Mouse (Mus musculus): ENCODE results near the gene Tln2. TPM values are rescaled to one million over a fixed set of nuclear protein-coding genes. Genes with fewer than 3 reads are reported as not detected.

Gene Tln2
- polyA plus RNA-seq, 1 experiment from 2014 or later = 47.6 TPM

- Histone ChIP-seq H3K9me3 (no peaks in the 10 kb centered on the region), H3K4me2 (replicated peaks) (no peak overlapping the region), H3K4me3 (no peak overlapping the region), H3K9ac (no peak overlapping the region), H3K36me3 (peaks cover 29% of the 10 kb centered on the region), H3K4me1 (peaks cover 37% of the 10 kb centered on the region), H3K27me3 (no peaks in the 10 kb centered on the region), H3K27ac (no peak overlapping the region)
- 45% methylated on average over 13 of the region's 13 CpGs for whole genome bisulfite sequencing
- no peak for ATAC-seq (ENCODE audit: low FRiP score, low read depth)
These were observed 298.5 kb downstream of the Tln2 start for GRCm38 (mm10) chr9:67260835-67261599.

- H3K9ac ChIP-seq = no peak overlapping the region
- no peak for ATAC-seq (ENCODE audit: low FRiP score, low read depth)
These were observed 309.4 kb downstream of the Tln2 start for GRCm38 (mm10) chr9:67250141-67250540.

GRCm38 (mm10) chr9:67247365-67247950 is 312.0 kb downstream of the Tln2 start:
- Histone ChIP-seq H3K9ac (no peak overlapping the region), H3K4me3 (no peak overlapping the region), H3K27me3 (no peaks in the 10 kb centered on the region), H3K4me1 (peaks cover 24% of the 10 kb centered on the region), H3K4me2 (replicated peaks) (no peak overlapping the region), H3K9me3 (peaks cover 3% of the 10 kb centered on the region), H3K27ac (no peak overlapping the region), H3K36me3 (peaks cover 6% of the 10 kb centered on the region)
- no peak for ATAC-seq (ENCODE audit: low FRiP score, low read depth)
- WGBS = 87% methylated on average over 10 of the region's 10 CpGs

More at GRCm38 (mm10) chr9:67250141-67250540, 309.4 kb downstream of the Tln2 start:
- Histone ChIP-seq H3K9me3 (peaks cover 2% of the 10 kb centered on the region), H3K4me1 (peaks cover 34% of the 10 kb centered on the region), H3K27me3 (no peaks in the 10 kb centered on the region), H3K4me3 (no peak overlapping the region), H3K4me2 (replicated peaks) (no peak overlapping the region), H3K36me3 (peaks cover 13% of the 10 kb centered on the region), H3K27ac (no peak overlapping the region)
- 45% methylated on average over 2 of the region's 2 CpGs for WGBS

- Histone ChIP-seq H3K9ac (no peak overlapping the region), H3K4me1 (peaks cover 2% of the 10 kb centered on the region), H3K27me3 (no peaks in the 10 kb centered on the region), H3K4me3 (no peak overlapping the region), H3K36me3 (peaks cover 16% of the 10 kb centered on the region), H3K9me3 (peaks cover 3% of the 10 kb centered on the region), H3K27ac (no peak overlapping the region), H3K4me2 (replicated peaks) (no peak overlapping the region)
- WGBS = 100% methylated on average over 2 of the region's 2 CpGs
- ATAC-seq (ENCODE audit: low FRiP score, low read depth) = no peak
These were observed 314.2 kb downstream of the Tln2 start for GRCm38 (mm10) chr9:67245265-67245664.

- 87% methylated on average over 5 of the region's 5 CpGs for WGBS
- Histone ChIP-seq H3K36me3 (peaks cover 25% of the 10 kb centered on the region), H3K9me3 (peaks cover 3% of the 10 kb centered on the region), H3K4me2 (replicated peaks) (no peak overlapping the region), H3K27me3 (no peaks in the 10 kb centered on the region), H3K4me1 (peaks cover 9% of the 10 kb centered on the region; the same call in 1 of the 2 replicates), H3K4me3 (no peak overlapping the region), H3K27ac (no peak overlapping the region), H3K9ac (no peak overlapping the region)
- no peak for ATAC-seq (ENCODE audit: low FRiP score, low read depth)
These were observed 317.8 kb downstream of the Tln2 start for GRCm38 (mm10) chr9:67241683-67242082.

- Histone ChIP-seq H3K27me3 (no peaks in the 10 kb centered on the region), H3K27ac (no peak overlapping the region), H3K36me3 (peaks cover 25% of the 10 kb centered on the region), H3K9ac (no peak overlapping the region), H3K4me3 (no peak overlapping the region), H3K4me2 (replicated peaks) (no peak overlapping the region), H3K4me1 (peaks cover 13% of the 10 kb centered on the region; the same call in 1 of the 2 replicates), H3K9me3 (peaks cover 3% of the 10 kb centered on the region)
- 90% methylated on average over 9 of the region's 9 CpGs for WGBS
- no peak for ATAC-seq (ENCODE audit: low FRiP score, low read depth)
These were observed 319.0 kb downstream of the Tln2 start for GRCm38 (mm10) chr9:67240456-67240855.

- Histone ChIP-seq H3K9me3 (no peaks in the 10 kb centered on the region), H3K36me3 (peaks cover 23% of the 10 kb centered on the region), H3K4me2 (replicated peaks) (no peak overlapping the region), H3K9ac (no peak overlapping the region), H3K27me3 (no peaks in the 10 kb centered on the region), H3K4me3 (no peak overlapping the region), H3K4me1 (peaks cover 19% of the 10 kb centered on the region), H3K27ac (no peak overlapping the region)
- 42% methylated on average over 3 of the region's 3 CpGs for WGBS
- ATAC-seq (ENCODE audit: low FRiP score, low read depth) = peak; percentile 51; the same call in 1 of the 2 replicates
These were observed 322.5 kb downstream of the Tln2 start for GRCm38 (mm10) chr9:67236987-67237386.

- Histone ChIP-seq H3K4me2 (replicated peaks) (no peak overlapping the region), H3K36me3 (peaks cover 16% of the 10 kb centered on the region), H3K9ac (no peak overlapping the region), H3K9me3 (no peaks in the 10 kb centered on the region), H3K4me3 (no peak overlapping the region), H3K27ac (no peak overlapping the region), H3K4me1 (peaks cover 22% of the 10 kb centered on the region), H3K27me3 (no peaks in the 10 kb centered on the region)
- no peak for ATAC-seq (ENCODE audit: low FRiP score, low read depth)
- WGBS = 34% methylated on average over 12 of the region's 12 CpGs
These were observed 323.9 kb downstream of the Tln2 start for GRCm38 (mm10) chr9:67235441-67236217.

GRCm38 (mm10) chr9:67229033-67229432 is 330.5 kb downstream of the Tln2 start:
- Histone ChIP-seq H3K4me2 (replicated peaks) (no peak overlapping the region; the same call in 1 of the 2 replicates), H3K36me3 (peaks cover 16% of the 10 kb centered on the region), H3K27ac (peak overlapping the region; percentile 91), H3K4me1 (peaks cover 22% of the 10 kb centered on the region), H3K9me3 (no peaks in the 10 kb centered on the region), H3K27me3 (no peaks in the 10 kb centered on the region), H3K9ac (no peak overlapping the region; the same call in 1 of the 2 replicates), H3K4me3 (no peak overlapping the region)
- peak; percentile 78; the same call in 1 of the 2 replicates for ATAC-seq (ENCODE audit: low FRiP score, low read depth)
- 27% methylated on average over 5 of the region's 5 CpGs for WGBS

- peaks cover 7% of the 10 kb centered on the region; the same call in 1 of the 2 replicates for H3K4me1 ChIP-seq
- H3K27ac ChIP-seq = no peak overlapping the region
- H3K36me3 ChIP-seq = peaks cover 25% of the 10 kb centered on the region
- H3K9ac ChIP-seq = no peak overlapping the region
- H3K4me2 ChIP-seq (replicated peaks) = no peak overlapping the region
- H3K9me3 ChIP-seq = no peaks in the 10 kb centered on the region
- WGBS = 64% methylated on average over 3 of the region's 3 CpGs
- H3K27me3 ChIP-seq = no peaks in the 10 kb centered on the region
- H3K4me3 ChIP-seq = no peak overlapping the region
- ATAC-seq (ENCODE audit: low FRiP score, low read depth) = no peak
These were observed 339.1 kb downstream of the Tln2 start for GRCm38 (mm10) chr9:67220388-67220787.

- Histone ChIP-seq H3K27ac (peak overlapping the region; percentile 44), H3K27me3 (no peaks in the 10 kb centered on the region)
- 58% methylated on average over 9 of the region's 9 CpGs for WGBS
These were observed 341.5 kb downstream of the Tln2 start for GRCm38 (mm10) chr9:67218001-67218400.

More at GRCm38 (mm10) chr9:67218001-67218400, 341.5 kb downstream of the Tln2 start:
- ATAC-seq (ENCODE audit: low FRiP score, low read depth) = peak; percentile 46; the same call in 1 of the 2 replicates
- H3K4me2 ChIP-seq (replicated peaks) = no peak overlapping the region
- H3K4me3 ChIP-seq = no peak overlapping the region
- peaks cover 29% of the 10 kb centered on the region for H3K4me1 ChIP-seq
- H3K9me3 ChIP-seq = no peaks in the 10 kb centered on the region
- no peak overlapping the region for H3K9ac ChIP-seq
- peaks cover 16% of the 10 kb centered on the region for H3K36me3 ChIP-seq
